Mouse (Mus musculus) bone marrow macrophage, adult 2 months (primary cell): ENCODE results near the gene Kcns3.

Source experiments
- CTCF ChIP-seq: IDR thresholded peaks from 2 replicates; pipeline ENCODE4 v1.5.1; 2012; ENCODE audit warnings: low read depth, mild to moderate bottlenecking, low read length, moderate library complexity
- POLR2A ChIP-seq: IDR thresholded peaks from 2 replicates; pipeline ENCODE4 v1.6.1; 2012; ENCODE audit warnings: mild to moderate bottlenecking, low read depth, low read length, borderline replicate concordance

DNA sequence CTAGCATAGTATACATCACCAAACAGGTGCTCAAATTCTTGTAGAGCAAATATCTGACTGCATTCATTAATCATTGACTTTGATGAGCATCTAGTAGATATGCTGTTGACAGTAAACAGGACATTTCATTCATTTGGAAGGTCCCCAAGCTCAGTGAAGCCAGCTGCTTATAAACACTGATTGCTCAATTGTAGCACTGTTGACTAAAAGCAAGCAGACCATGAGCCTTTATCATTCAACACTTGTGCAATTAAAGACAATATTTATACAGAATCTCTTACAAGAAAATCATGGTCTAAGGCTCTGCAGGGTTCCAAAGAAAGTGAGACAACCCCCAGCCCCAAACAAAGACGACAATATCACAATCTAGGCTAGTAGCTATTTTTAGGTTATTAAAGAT lies 6.0 kb downstream of the Kcns3 start:
- no peak for TF ChIP-seq CTCF
- no peak for TF ChIP-seq POLR2A
